Mouse (Mus musculus): ENCODE results near the gene Acsl4. TPM values are rescaled to one million over a fixed set of nuclear protein-coding genes. Genes with fewer than 3 reads are reported as not detected.
A peak's percentile ranks its signal among the peaks of the same experiment; 100 is the strongest.

The Acsl4 gene
- total and polyA plus RNA-seq, 3 experiments = 10.0 to 26.8 (median 25.9) TPM

DNA sequence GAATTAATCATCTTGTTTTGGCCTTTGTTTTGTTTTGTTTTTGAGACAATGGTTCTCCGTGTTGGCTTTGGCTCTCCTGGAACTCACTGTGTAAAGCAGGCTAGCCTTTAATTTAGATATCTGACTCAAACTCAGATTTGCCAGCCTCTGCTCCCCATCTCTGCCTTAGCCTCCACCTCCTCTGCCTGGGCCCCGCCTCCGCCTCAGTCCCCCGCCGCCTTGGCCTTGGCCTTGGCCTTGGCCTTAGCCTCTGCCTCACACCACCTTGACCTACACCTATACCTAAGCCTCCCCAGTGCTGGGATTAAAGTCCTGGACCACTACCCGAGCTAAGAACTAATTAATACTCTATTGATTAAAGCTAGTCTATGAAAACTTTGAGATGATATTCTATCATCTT is 2.2 kb downstream of the Acsl4 start:
- H3K9me3 ChIP-seq (replicated peaks; ENCODE audit: low read length) = no peaks in the 10 kb centered on the region
- in situ Hi-C loops (cut with MboI; ENCODE audit: low pct_ligation_motif_present, low pct_unique_long_range_greater_than_20kb, low sequenced_read_pairs) = no loop called here
- no peaks in the 10 kb centered on the region for H3K36me3 ChIP-seq (replicated peaks in 1 of 2; ENCODE audit: control insufficient read depth in 1 of 2, insufficient read depth in 1 of 2, low read length in 1 of 2)
- H3K79me2 ChIP-seq (replicated peaks; ENCODE audit: control insufficient read depth, extremely low read depth, insufficient read depth, poor library complexity, severe bottlenecking) = peaks cover 22% of the 10 kb centered on the region
- no peak for DNase-seq (ENCODE audit: extremely low read depth)
- no peak overlapping the region for H3K27ac ChIP-seq (ENCODE audit: insufficient read depth, low read depth)
- TF ChIP-seq UBTF (IDR thresholded peaks at IDR 0.05; ENCODE audit: low read depth, low read length) = no peak
- dilution Hi-C loops (cut with MboI; ENCODE audit: extremely low pct_ligation_motif_present, extremely low pct_unique_long_range_greater_than_20kb, low sequenced_read_pairs) = no loop called here
- no peak overlapping the region for H3K4me2 ChIP-seq (ENCODE audit: insufficient read depth, low read depth, poor library complexity, severe bottlenecking)
- H3K4me1 ChIP-seq (ENCODE audit: control insufficient read depth in 1 of 2, insufficient read depth in 2 of 2) = peaks cover 0 to 7% of the 10 kb centered on the region in 2 experiments; a peak in 1 of 4 replicates
- H3K9ac ChIP-seq (ENCODE audit: insufficient read depth, low read depth) = no peak overlapping the region
- no peaks in the 10 kb centered on the region for H3K27me3 ChIP-seq (replicated peaks)
- no peak overlapping the region for H3K4me3 ChIP-seq (replicated peaks in 1 of 3; ENCODE audit: low read depth in 2 of 3, low read length in 2 of 3, poor library complexity in 1 of 3)

DNA sequence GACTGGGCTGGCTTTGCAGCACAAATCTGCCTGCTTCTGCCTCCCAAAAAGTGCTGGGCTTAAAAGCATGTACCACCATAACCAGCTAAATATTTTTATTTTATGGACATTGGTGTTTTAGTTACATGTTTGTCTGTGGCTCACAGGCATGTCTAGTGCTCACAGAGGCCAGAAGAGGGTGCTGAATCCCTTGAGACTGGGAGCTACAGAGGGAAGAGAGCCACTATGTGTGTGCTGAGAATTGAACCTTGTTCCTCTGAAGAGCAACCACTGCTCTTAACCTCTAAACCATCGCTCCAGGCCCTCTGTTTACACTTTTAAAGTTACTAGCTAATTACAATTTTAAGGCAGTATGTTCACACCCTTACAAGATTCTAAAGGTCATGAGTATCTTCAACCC is 2.7 kb downstream of the Acsl4 start:
- dilution Hi-C loops (cut with MboI; ENCODE audit: extremely low pct_ligation_motif_present, extremely low pct_unique_long_range_greater_than_20kb, low sequenced_read_pairs) = no loop called here
- no peak for TF ChIP-seq POLR2A (IDR thresholded peaks at IDR 0.05; ENCODE audit: low read depth, low read length)
- peak; percentile 22; the same call in 1 of the 2 replicates for TF ChIP-seq SMC3 (IDR thresholded peaks at IDR 0.05; ENCODE audit: low read depth, low read length)
- TF ChIP-seq MAX (IDR thresholded peaks at IDR 0.05; ENCODE audit: low read length) = no peak
- no peak for TF ChIP-seq RCOR1 (conservative IDR thresholded peaks at IDR 0.05; ENCODE audit: low read depth, low read length)
- peak in 1 of 2 experiments; percentile 44; a peak in 2 of 4 replicates for TF ChIP-seq CTCF (conservative IDR thresholded peaks at IDR 0.05 in 1 of 2, IDR thresholded peaks at IDR 0.05 in 1 of 2; ENCODE audit: low read depth in 2 of 2, low read length in 2 of 2)
- TF ChIP-seq RAD21 (IDR thresholded peaks at IDR 0.05; ENCODE audit: low read depth, low read length) = peak; percentile 28
- no peak for TF ChIP-seq SIN3A (IDR thresholded peaks at IDR 0.05; ENCODE audit: low read length)
- TF ChIP-seq NELFE (IDR thresholded peaks at IDR 0.05; ENCODE audit: low read depth, low read length) = no peak
- no peak for DNase-seq (ENCODE audit: extremely low read depth)
- peaks cover 22% of the 10 kb centered on the region for H3K79me2 ChIP-seq (replicated peaks; ENCODE audit: control insufficient read depth, extremely low read depth, insufficient read depth, poor library complexity, severe bottlenecking)
- no peaks in the 10 kb centered on the region for H3K36me3 ChIP-seq (replicated peaks in 1 of 2; ENCODE audit: control insufficient read depth in 1 of 2, insufficient read depth in 1 of 2, low read length in 1 of 2)
- H3K27me3 ChIP-seq (replicated peaks) = no peaks in the 10 kb centered on the region
- in situ Hi-C loops (cut with MboI; ENCODE audit: low pct_ligation_motif_present, low pct_unique_long_range_greater_than_20kb, low sequenced_read_pairs) = no loop called here
- no peaks in the 10 kb centered on the region for H3K9me3 ChIP-seq (replicated peaks; ENCODE audit: low read length)
- no peak overlapping the region for H3K27ac ChIP-seq (ENCODE audit: insufficient read depth, low read depth)
- H3K4me2 ChIP-seq (ENCODE audit: insufficient read depth, low read depth, poor library complexity, severe bottlenecking) = no peak overlapping the region
- peaks cover 0 to 7% of the 10 kb centered on the region in 2 experiments; a peak in 1 of 4 replicates for H3K4me1 ChIP-seq (ENCODE audit: control insufficient read depth in 1 of 2, insufficient read depth in 2 of 2)
- no peak overlapping the region for H3K4me3 ChIP-seq (replicated peaks in 1 of 3; ENCODE audit: low read depth in 2 of 3, low read length in 2 of 3, poor library complexity in 1 of 3)
- H3K9ac ChIP-seq (ENCODE audit: insufficient read depth, low read depth) = no peak overlapping the region

DNA sequence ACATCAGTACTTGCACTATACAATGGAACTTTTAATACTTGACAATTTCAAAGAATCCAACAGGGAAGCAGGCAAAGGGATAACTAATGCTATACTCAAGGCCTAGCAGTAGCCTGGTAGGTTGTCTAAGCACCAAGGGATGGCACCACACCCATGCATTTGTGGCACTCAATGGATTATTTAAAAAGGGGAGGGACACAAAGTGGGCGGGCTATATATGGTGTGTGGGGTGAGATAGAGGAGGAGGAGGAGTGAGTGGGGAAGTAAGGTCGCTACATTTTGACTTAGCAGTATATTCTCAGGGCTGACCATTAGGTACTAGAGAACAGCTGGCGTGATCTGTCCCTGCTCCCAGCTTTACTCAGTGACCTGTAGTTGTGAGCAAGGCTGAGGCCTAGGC is 5.4 kb downstream of the Acsl4 start:
- Histone ChIP-seq H3K79me2 (replicated peaks; ENCODE audit: control insufficient read depth, extremely low read depth, insufficient read depth, poor library complexity, severe bottlenecking) (peaks cover 22% of the 10 kb centered on the region), H3K4me1 (ENCODE audit: control insufficient read depth in 1 of 2, insufficient read depth in 2 of 2) (peaks cover 0 to 8% of the 10 kb centered on the region in 2 experiments; a peak in 1 of 4 replicates), H3K4me2 (ENCODE audit: insufficient read depth, low read depth, poor library complexity, severe bottlenecking) (peak overlapping the region; percentile 29), H3K9me3 (replicated peaks; ENCODE audit: low read length) (no peaks in the 10 kb centered on the region), H3K9ac (ENCODE audit: insufficient read depth, low read depth) (no peak overlapping the region), H3K4me3 (replicated peaks in 1 of 3; ENCODE audit: low read depth in 2 of 3, low read length in 2 of 3, poor library complexity in 1 of 3) (no peak overlapping the region), H3K27me3 (replicated peaks) (no peaks in the 10 kb centered on the region), H3K36me3 (replicated peaks in 1 of 2; ENCODE audit: control insufficient read depth in 1 of 2, insufficient read depth in 1 of 2, low read length in 1 of 2) (peaks cover 0 to 2% of the 10 kb centered on the region in 2 experiments), H3K27ac (ENCODE audit: insufficient read depth, low read depth) (no peak overlapping the region)
- TF ChIP-seq ZKSCAN1 (IDR thresholded peaks at IDR 0.05; ENCODE audit: borderline replicate concordance, low read depth, low read length) (no peak), MEF2A (IDR thresholded peaks at IDR 0.05; ENCODE audit: borderline replicate concordance, low read depth, low read length) (no peak), SIN3A (IDR thresholded peaks at IDR 0.05; ENCODE audit: low read length) (no peak), JUND (conservative IDR thresholded peaks at IDR 0.05; ENCODE audit: low read depth, low read length) (no peak), IRF4 (IDR thresholded peaks at IDR 0.05; ENCODE audit: low read depth, low read length) (no peak), GABPA (IDR thresholded peaks at IDR 0.05; ENCODE audit: insufficient replicate concordance, low read depth, low read length) (no peak), MAFK (IDR thresholded peaks at IDR 0.05; ENCODE audit: insufficient replicate concordance, low read length) (no peak), ZMIZ1 (IDR thresholded peaks at IDR 0.05; ENCODE audit: low read depth, low read length) (no peak), MYC (IDR thresholded peaks at IDR 0.05; ENCODE audit: low read depth, low read length) (no peak), CHD1 (IDR thresholded peaks at IDR 0.05; ENCODE audit: low read depth, low read length) (no peak), NELFE (IDR thresholded peaks at IDR 0.05; ENCODE audit: low read depth, low read length) (no peak), CTCF (conservative IDR thresholded peaks at IDR 0.05 in 1 of 2, IDR thresholded peaks at IDR 0.05 in 1 of 2; ENCODE audit: low read depth in 2 of 2, low read length in 2 of 2) (no peak), EP300 (IDR thresholded peaks at IDR 0.05; ENCODE audit: low read length) (no peak), HCFC1 (IDR thresholded peaks at IDR 0.05; ENCODE audit: low read depth, low read length) (no peak), RAD21 (IDR thresholded peaks at IDR 0.05; ENCODE audit: low read depth, low read length) (no peak), USF1 (IDR thresholded peaks at IDR 0.05; ENCODE audit: low read depth, low read length) (no peak), RCOR1 (conservative IDR thresholded peaks at IDR 0.05; ENCODE audit: low read depth, low read length) (no peak), E2F4 (IDR thresholded peaks at IDR 0.05; ENCODE audit: insufficient replicate concordance, low read depth, low read length) (no peak), PAX5 (IDR thresholded peaks at IDR 0.05; ENCODE audit: low read length) (no peak)
- no peak for DNase-seq (ENCODE audit: extremely low read depth)
- dilution Hi-C loops (cut with MboI; ENCODE audit: extremely low pct_ligation_motif_present, extremely low pct_unique_long_range_greater_than_20kb, low sequenced_read_pairs) (no loop called here), in situ Hi-C loops (cut with MboI; ENCODE audit: low pct_ligation_motif_present, low pct_unique_long_range_greater_than_20kb, low sequenced_read_pairs) (no loop called here)

All from CH12.LX (cell line).